Mouse (Mus musculus) adrenal gland, postnatal 4 days (tissue): ENCODE data around the gene Ces1h. TPM values are rescaled to one million over a fixed set of nuclear protein-coding genes. Genes with fewer than 3 reads are reported as not detected.
"Not testable (repeated sequence)": the region's sequence is repeated elsewhere in the genome, so short reads cannot be mapped to it uniquely, and the experiment has no call there.

Experiments
- DNase-seq, 2 experiments: peaks; one replicate each; pipeline ENCODE4 v3.0.0; 2021 to 2022; ENCODE audit warnings: low spot score in 2 of 2, mixed read lengths in 2 of 2
- long read RNA-seq, 2 experiments: library from polyadenylated mRNA; stranded (forward); transcript quantifications; one replicate each; pipeline ENCODE4 v2.0.0; 2021
- total RNA-seq, 2 experiments: library from RNA; stranded (reverse); gene quantifications; 2 replicates each; pipeline ENCODE4 v1.2.3; 2021

The Ces1h gene
- total RNA-seq = not detected
- long read RNA-seq, experiment 1 = 0 reads
- long read RNA-seq, experiment 2 = 0 reads

- no peak for DNase-seq
Measured at GRCm38 (mm10) chr8:93379625-93380024, at the start of gene Ces1h. Gene Ces1h (minus strand): TSS chr8:93379725.

GRCm38 (mm10) chr8:93427195-93427594, 47.7 kb upstream of the Ces1h start:
- no peak for DNase-seq

GRCm38 (mm10) chr8:93415387-93415786, 35.9 kb upstream of the Ces1h start:
- DNase-seq = no peak

GRCm38 (mm10) chr8:93408830-93409229, 29.3 kb upstream of the Ces1h start:
- no peak for DNase-seq

GRCm38 (mm10) chr8:93399698-93400097, 20.2 kb upstream of the Ces1h start:
- DNase-seq = no peak

- DNase-seq = no peak
Measured at GRCm38 (mm10) chr8:93398044-93398443, 18.5 kb upstream of the Ces1h start.

GRCm38 (mm10) chr8:93394079-93394619, 14.6 kb upstream of the Ces1h start:
- not testable (repeated sequence) for DNase-seq

GRCm38 (mm10) chr8:93369481-93369880, 10.0 kb downstream of the Ces1h start:
- no peak for DNase-seq

- no peak for DNase-seq
Measured at GRCm38 (mm10) chr8:93360113-93360512, 19.4 kb downstream of the Ces1h start.

- DNase-seq = no peak
Measured at GRCm38 (mm10) chr8:93339531-93339930, 40.0 kb downstream of the Ces1h start.

GRCm38 (mm10) chr8:93337207-93337606, 42.3 kb downstream of the Ces1h start, which contains the start of gene Ces1g:
Gene Ces1g (minus strand): TSS chr8:93337308.
- no peak for DNase-seq

- DNase-seq = no peak
Measured at GRCm38 (mm10) chr8:93332703-93333102, 46.8 kb downstream of the Ces1h start.

GRCm38 (mm10) chr8:93331151-93331550, 48.4 kb downstream of the Ces1h start:
- DNase-seq = no peak

- DNase-seq = no peak
Measured at GRCm38 (mm10) chr8:93325123-93325522, 54.4 kb downstream of the Ces1h start.

GRCm38 (mm10) chr8:93317031-93317430, 62.5 kb downstream of the Ces1h start:
- no peak for DNase-seq

GRCm38 (mm10) chr8:93315557-93315956, 64.0 kb downstream of the Ces1h start:
- no peak for DNase-seq

Other genes starting within 250 kb of the Ces1h start
- gene Ces1c, start 248.4 kb downstream of the Ces1h start, total RNA-seq = 10 to 100 TPM in 1 of 2 experiments, 1 to 10 TPM in 1; 1.4 to 60.2 TPM
- gene Ces1d, start 181.9 kb downstream of the Ces1h start, total RNA-seq = 10 to 100 TPM; 10.9 to 26.2 TPM
- gene Ces1e, start 150.1 kb downstream of the Ces1h start, total RNA-seq = 1 to 10 TPM in 1 of 2 experiments, under 1 TPM in 1; 0.53 to 1.2 TPM
- gene Ces1f, start 100.0 kb downstream of the Ces1h start, total RNA-seq = 1 to 10 TPM in 1 of 2 experiments, under 1 TPM in 1; 0.50 to 2.1 TPM
- gene Ces1g, start 42.4 kb downstream of the Ces1h start, total RNA-seq = 1 to 10 TPM in 1 of 2 experiments, not detected in 1; 1.8 TPM
- not detected for gene Ces5a, start 156.1 kb upstream of the Ces1h start, total RNA-seq